Mouse (Mus musculus) liver, embryonic 14.5 days (tissue): ENCODE measurements around the gene Pfn1. TPM values are rescaled to one million over a fixed set of nuclear protein-coding genes. Genes with fewer than 3 reads are reported as not detected.

ENCODE experiments used
- ATAC-seq: fragments of 200-750 bp; cut with Nextera tagmentation; 2 replicates; pipeline ENCODE4 v1.8.0; 2017; ENCODE audit warnings: moderate number of reproducible peaks, mild to moderate bottlenecking, moderate library complexity; ENCODE audit not compliant: insufficient read depth
- DNase-seq, 3 experiments: peaks; one replicate each; pipeline ENCODE4 v3.0.0-alpha.2; 2012 to 2013; ENCODE audit warnings: low read depth in 3 of 3, low spot score in 3 of 3
- H3K27ac ChIP-seq: fragments of 300-500 bp; sonication (generic); 2 replicates; pipeline ENCODE4 v1.5.1; 2014; ENCODE audit warnings: moderate library complexity, mild to moderate bottlenecking, control low read depth, inconsistent platforms
- H3K27me3 ChIP-seq: fragments of 300-500 bp; sonication (generic); 2 replicates; pipeline ENCODE4 v1.6.1; 2014; ENCODE audit warnings: mild to moderate bottlenecking, low read length, moderate library complexity; ENCODE audit not compliant: control insufficient read depth, insufficient read depth
- H3K36me3 ChIP-seq: fragments of 300-500 bp; sonication (generic); replicated peaks from 2 replicates; pipeline ENCODE4 v1.6.1; 2014; ENCODE audit warnings: low read depth; ENCODE audit not compliant: control insufficient read depth, insufficient read depth
- H3K4me1 ChIP-seq, 2 experiments: fragments of 200-500 bp in 1 of 2; fragments of 300-500 bp in 1 of 2; sonication (generic) in 1 of 2; replicated peaks; 2 replicates each; pipeline ENCODE4 v1.6.1; 2012 to 2014; ENCODE audit warnings: antibody characterized with exemption in 1 of 2, inconsistent platforms in 1 of 2, low read length in 1 of 2; ENCODE audit not compliant: control insufficient read depth in 2 of 2, insufficient read depth in 2 of 2
- H3K4me2 ChIP-seq: fragments of 300-500 bp; sonication (generic); 2 replicates; pipeline ENCODE4 v1.6.1; 2014; ENCODE audit warnings: low read depth, mild to moderate bottlenecking, control low read depth, moderate library complexity
- H3K4me3 ChIP-seq, 2 experiments: fragments of 200-500 bp in 1 of 2; fragments of 300-500 bp in 1 of 2; sonication (generic) in 1 of 2; 2 replicates each; pipeline ENCODE4 v1.5.1; 2012 to 2014; ENCODE audit warnings: low read depth in 2 of 2, low read length in 2 of 2, mild to moderate bottlenecking in 2 of 2, control low read depth in 1 of 2, inconsistent platforms in 1 of 2, moderate library complexity in 1 of 2; ENCODE audit not compliant: insufficient read depth in 1 of 2
- H3K9ac ChIP-seq: fragments of 300-500 bp; sonication (generic); replicated peaks from 2 replicates; pipeline ENCODE4 v1.6.1; 2014; ENCODE audit warnings: mild to moderate bottlenecking, control low read depth, moderate library complexity
- H3K9me3 ChIP-seq: fragments of 300-500 bp; sonication (generic); 2 replicates; pipeline ENCODE4 v1.6.1; 2016; ENCODE audit warnings: low read length, mixed read lengths; ENCODE audit not compliant: control insufficient read depth
- CTCF ChIP-seq: IDR thresholded peaks from 2 replicates; pipeline ENCODE4 v1.5.1; 2016; ENCODE audit warnings: antibody characterized with exemption, low read depth, control low read depth
- EP300 ChIP-seq: IDR thresholded peaks from 2 replicates; pipeline ENCODE4 v1.6.1; 2016; ENCODE audit warnings: antibody characterized with exemption, low read depth
- WGBS: fragments of 180-500 bp; shearing (Covaris S2); extraction: QIAGEN DNeasy Blood & Tissue Kit; methylation state at CpG from one replicate; pipeline ENCODE4 v1.1.7; 2014; ENCODE audit not compliant: insufficient replicate concordance; 5-methylcytosine and 5-hydroxymethylcytosine counted together
- polyA plus RNA-seq, 2 experiments: library from polyadenylated mRNA; depleted of rRNA in 1 of 2; stranded (reverse) in 1 of 2; unstranded in 1 of 2; fragments of >200 nt; fragmentation: Nextera tagmentation in 1 of 2; extraction: Ambion mirVana in 1 of 2; gene quantifications; 2 replicates each; pipeline versions ENCODE4 v1.2.1 to v1.2.3; 2012 to 2014

Gene Pfn1
- polyA plus RNA-seq, 2 experiments: 421 to 957 TPM

- WGBS: 79% methylated on average over 9 of the region's 9 CpGs
- no peaks in the 10 kb centered on the region for H3K27me3 ChIP-seq
- no peaks in the 10 kb centered on the region for H3K9me3 ChIP-seq
- H3K4me3 ChIP-seq: no peak overlapping the region
- no peak overlapping the region for H3K4me2 ChIP-seq
- ATAC-seq (peak; percentile 43; the same call in 1 of the 2 replicates), DNase-seq (no peak)
- peaks cover 0 to 22% of the 10 kb centered on the region in 2 experiments; a peak in 2 of 4 replicates for H3K4me1 ChIP-seq
- no peak for TF ChIP-seq CTCF
- no peak for TF ChIP-seq EP300
- no peaks in the 10 kb centered on the region; the same call in 1 of the 2 replicates for H3K36me3 ChIP-seq
- H3K27ac ChIP-seq: no peak overlapping the region
- H3K9ac ChIP-seq: no peak overlapping the region
Observed at GRCm38 (mm10) chr11:70678092-70678491, 23.6 kb upstream of the Pfn1 start.

GRCm38 (mm10) chr11:70674501-70674900 lies 20.1 kb upstream of the Pfn1 start:
- Histone ChIP-seq H3K4me2 (no peak overlapping the region), H3K36me3 (no peaks in the 10 kb centered on the region), H3K9me3 (no peaks in the 10 kb centered on the region), H3K9ac (no peak overlapping the region), H3K4me3 (no peak overlapping the region), H3K27ac (no peak overlapping the region), H3K27me3 (no peaks in the 10 kb centered on the region), H3K4me1 (peaks cover 0 to 17% of the 10 kb centered on the region in 2 experiments; a peak in 1 of 4 replicates)
- ATAC-seq (no peak), DNase-seq (no peak)
- 54% methylated on average over 11 of the region's 11 CpGs for WGBS
- TF ChIP-seq CTCF: no peak
- TF ChIP-seq EP300: no peak

- H3K9ac ChIP-seq: no peak overlapping the region
- H3K9me3 ChIP-seq: no peaks in the 10 kb centered on the region
- H3K27me3 ChIP-seq: no peaks in the 10 kb centered on the region
- no peak for DNase-seq
- H3K27ac ChIP-seq: no peak overlapping the region
- ATAC-seq: no peak
- H3K4me2 ChIP-seq: no peak overlapping the region
- H3K4me3 ChIP-seq: no peak overlapping the region
- H3K4me1 ChIP-seq: peaks cover 0 to 13% of the 10 kb centered on the region in 2 experiments; a peak in 1 of 4 replicates
- 88% methylated on average over 6 of the region's 6 CpGs for WGBS
- TF ChIP-seq CTCF (no peak), EP300 (no peak)
- no peaks in the 10 kb centered on the region for H3K36me3 ChIP-seq
Observed at GRCm38 (mm10) chr11:70674014-70674413, 19.6 kb upstream of the Pfn1 start.

- Histone ChIP-seq H3K36me3 (no peaks in the 10 kb centered on the region), H3K9ac (no peak overlapping the region), H3K27me3 (no peaks in the 10 kb centered on the region), H3K4me1 (peaks cover 9 to 12% of the 10 kb centered on the region in 2 experiments), H3K4me2 (no peak overlapping the region), H3K4me3 (no peak overlapping the region), H3K9me3 (no peaks in the 10 kb centered on the region), H3K27ac (no peak overlapping the region)
- no peak for ATAC-seq
- no peak for TF ChIP-seq EP300
- no peak for TF ChIP-seq CTCF
- WGBS: 78% methylated on average over 16 of the region's 16 CpGs
- no peak for DNase-seq
Observed at GRCm38 (mm10) chr11:70671333-70672047, 17.0 kb upstream of the Pfn1 start.

- H3K9me3 ChIP-seq: no peaks in the 10 kb centered on the region
- peak overlapping the region; percentile 91 for H3K4me2 ChIP-seq
- H3K4me1 ChIP-seq: peaks cover 9 to 12% of the 10 kb centered on the region in 2 experiments
- peak overlapping the region; percentile 79 to 93; a peak in 3 of 4 replicates for H3K4me3 ChIP-seq
- WGBS: 57% methylated on average over 14 of the region's 14 CpGs
- no peaks in the 10 kb centered on the region for H3K27me3 ChIP-seq
- H3K27ac ChIP-seq: no peak overlapping the region
- DNase-seq: no peak
- ATAC-seq: no peak
- no peaks in the 10 kb centered on the region for H3K36me3 ChIP-seq
- TF ChIP-seq EP300 (no peak), CTCF (no peak)
- H3K9ac ChIP-seq: no peak overlapping the region; the same call in 1 of the 2 replicates
Observed at GRCm38 (mm10) chr11:70670483-70670882, 16.0 kb upstream of the Pfn1 start.
